Mouse (Mus musculus) skeletal muscle tissue, postnatal 0 days (tissue): Measurements from ENCODE around the gene Gm29094. TPM values are rescaled to one million over a fixed set of nuclear protein-coding genes. Genes with fewer than 3 reads are reported as not detected.

Source experiments
- polyA plus RNA-seq: library from polyadenylated mRNA; unstranded; fragments of >200 nt; fragmentation: Nextera tagmentation; extraction: Ambion mirVana; gene quantifications from 2 replicates; pipeline ENCODE4 v1.2.1, GENCODE M21; 2015

Gene Gm29094
- 0.33 and 0.58 TPM in 2 replicates for polyA plus RNA-seq

GRCm38 (mm10) chr9:89198969-89199416 is at the start of gene Gm29094, which contains the start of gene Bcl2a1b:
Gm29094 (plus strand) TSS chr9:89199379.
Bcl2a1b (plus strand) TSS chr9:89199209.

GRCm38 (mm10) chr9:89210353-89211064 is 11.3 kb downstream of the Gm29094 start, which contains the start of gene Mthfs:
Mthfs (plus strand) TSS chr9:89210676.

Other genes with a start within 250 kb of the Gm29094 start
- gene Bcl2a1a, start 242.5 kb upstream of the Gm29094 start, polyA plus RNA-seq, result 0.54 TPM in 2 replicates
- gene Trim43b, start 106.5 kb upstream of the Gm29094 start, polyA plus RNA-seq, result not detected in 2 replicates
- gene Bcl2a1b, start 170 bp upstream of the Gm29094 start, polyA plus RNA-seq, result 0.80 and 1.1 TPM in 2 replicates
- gene Mthfs, start 11.3 kb downstream of the Gm29094 start, polyA plus RNA-seq, result 14.9 and 19.7 TPM in 2 replicates